Mouse (Mus musculus) kidney, postnatal 0 days (tissue): ENCODE results near the gene Iqck. TPM values are rescaled to one million over a fixed set of nuclear protein-coding genes. Genes with fewer than 3 reads are reported as not detected.
A peak's percentile ranks its signal among the peaks of the same experiment; 100 is the strongest.

Experiments
- ATAC-seq: fragments of 200-750 bp; cut with Nextera tagmentation; replicated peaks from 2 replicates; pipeline ENCODE4 v1.8.0; 2017; ENCODE audit warnings: low read depth, moderate number of reproducible peaks, moderate TSS enrichment, moderate library complexity; ENCODE audit not compliant: low FRiP score
- DNase-seq: peaks from one replicate; pipeline ENCODE4 v3.0.0-alpha.2; 2016; ENCODE audit warnings: low spot score
- H3K27ac ChIP-seq: fragments of 300-500 bp; sonication (generic); 2 replicates; pipeline ENCODE4 v1.5.1; 2014; ENCODE audit warnings: mild to moderate bottlenecking
- H3K27me3 ChIP-seq: fragments of 300-500 bp; sonication (generic); 2 replicates; pipeline ENCODE4 v1.6.1; 2014; ENCODE audit warnings: low read length, mixed read lengths; ENCODE audit not compliant: insufficient read depth
- H3K36me3 ChIP-seq: fragments of 300-500 bp; sonication (generic); 2 replicates; pipeline ENCODE4 v1.6.1; 2014; ENCODE audit warnings: low read length, mixed read lengths; ENCODE audit not compliant: insufficient read depth
- H3K4me1 ChIP-seq: fragments of 300-500 bp; sonication (generic); replicated peaks from 2 replicates; pipeline ENCODE4 v1.6.1; 2014; ENCODE audit warnings: antibody characterized with exemption, low read length, mixed read lengths; ENCODE audit not compliant: insufficient read depth
- H3K4me2 ChIP-seq: fragments of 300-500 bp; sonication (generic); 2 replicates; pipeline ENCODE4 v1.6.1; 2014; ENCODE audit warnings: mild to moderate bottlenecking, low read length, moderate library complexity, mixed read lengths
- H3K4me3 ChIP-seq: fragments of 300-500 bp; sonication (generic); replicated peaks from 2 replicates; pipeline ENCODE4 v1.5.1; 2014; ENCODE audit warnings: low read depth, low read length
- H3K9ac ChIP-seq: fragments of 300-500 bp; sonication (generic); 2 replicates; pipeline ENCODE4 v1.6.1; 2014; ENCODE audit warnings: low read depth, low read length
- H3K9me3 ChIP-seq: fragments of 300-500 bp; sonication (generic); replicated peaks from 2 replicates; pipeline ENCODE4 v1.6.1; 2016; ENCODE audit warnings: low read length, inconsistent platforms, mixed read lengths
- CTCF ChIP-seq: IDR thresholded peaks from 2 replicates; pipeline ENCODE4 v1.5.1; 2016; ENCODE audit warnings: antibody characterized with exemption, low read depth, mild to moderate bottlenecking, moderate library complexity
- WGBS: fragments of 180-500 bp; shearing (Covaris S2); extraction: QIAGEN DNeasy Blood & Tissue Kit; methylation state at CpG from one replicate; pipeline ENCODE4 v1.1.7; 2014; 5-methylcytosine and 5-hydroxymethylcytosine counted together
- polyA plus RNA-seq: library from polyadenylated mRNA; unstranded; fragments of >200 nt; fragmentation: Nextera tagmentation; extraction: Ambion mirVana; gene quantifications from 2 replicates; pipeline ENCODE4 v1.2.1, GENCODE M21; 2015

Gene Iqck
- polyA plus RNA-seq, 1 experiment from 2014 or later, result 2.9 TPM

DNA sequence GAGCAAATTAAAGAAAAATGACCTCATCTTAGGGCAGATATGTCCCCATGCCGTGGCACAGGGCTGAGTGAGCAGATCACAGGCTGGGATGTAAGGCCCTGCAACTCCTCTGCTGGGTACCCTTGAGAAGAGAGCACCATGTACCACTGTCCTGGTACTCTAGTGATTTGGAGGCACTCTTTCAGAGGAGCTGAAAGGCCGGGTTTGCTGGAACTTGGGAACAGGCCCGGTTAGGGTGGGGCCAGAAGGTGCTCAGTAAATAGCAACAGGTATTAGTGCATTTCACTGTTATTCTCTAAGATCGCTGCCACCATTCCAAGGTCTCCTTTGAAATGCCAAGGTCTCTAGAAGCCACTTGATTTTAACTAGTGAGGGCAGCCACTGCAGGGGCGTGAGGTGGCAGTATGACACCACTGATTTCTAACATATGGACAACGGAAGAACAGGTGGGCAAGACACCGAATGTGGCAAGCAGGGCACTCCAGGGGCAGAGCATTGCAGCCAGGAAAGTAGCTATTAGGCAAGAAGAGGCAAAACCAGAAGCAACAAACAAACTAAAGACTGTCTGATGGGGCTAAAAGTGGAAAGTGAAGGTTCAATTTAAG lies 59.1 kb downstream of the Iqck start:
- Histone ChIP-seq H3K27ac (no peak overlapping the region), H3K9me3 (no peaks in the 10 kb centered on the region), H3K4me3 (no peak overlapping the region), H3K4me1 (0 out of 2 replicates have a peak, but pooled peaks cover 5% of the 10 kb centered on the region), H3K4me2 (no peak overlapping the region), H3K9ac (no peak overlapping the region), H3K27me3 (no peaks in the 10 kb centered on the region), H3K36me3 (no peaks in the 10 kb centered on the region)
- no peak for ATAC-seq
- no peak for DNase-seq
- no peak for TF ChIP-seq CTCF
- WGBS, result 84% methylated on average over 7 of the region's 7 CpGs

DNA sequence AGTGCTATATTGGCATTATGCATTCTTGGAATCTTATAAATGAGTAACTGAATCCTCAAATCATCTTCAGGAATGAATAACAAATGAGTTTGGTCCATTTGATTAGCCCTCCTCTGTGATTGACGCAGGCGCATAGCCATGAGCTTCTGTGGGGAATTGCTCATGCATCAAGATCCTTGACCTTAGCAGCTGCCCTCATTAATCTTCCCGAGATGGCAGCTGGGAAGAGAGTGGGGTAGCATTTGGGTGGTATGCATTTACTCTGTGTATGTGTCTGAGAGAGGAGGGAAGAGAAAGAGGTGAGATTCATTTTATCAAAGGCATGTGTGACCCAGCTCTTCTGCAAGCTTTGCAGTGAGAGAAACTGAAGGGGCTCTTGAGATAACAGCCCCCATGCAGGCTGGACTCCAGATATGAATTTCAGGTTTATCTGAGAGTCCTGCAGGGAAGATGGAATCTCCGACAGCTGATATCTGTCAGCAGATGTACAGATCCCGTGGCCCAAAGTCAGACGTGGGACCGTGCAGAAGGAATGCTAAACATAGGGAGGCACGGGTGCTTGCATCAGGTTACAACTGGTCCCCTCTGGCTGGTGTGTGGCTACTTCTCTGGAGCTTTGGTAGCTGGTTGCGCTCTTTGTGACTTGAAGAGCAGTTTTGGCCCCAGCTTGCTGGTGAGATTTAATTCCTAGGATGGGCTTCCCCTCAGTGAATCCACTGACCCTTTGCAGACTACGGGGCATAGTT lies 63.9 kb downstream of the Iqck start:
- no peaks in the 10 kb centered on the region for H3K9me3 ChIP-seq
- no peaks in the 10 kb centered on the region for H3K27me3 ChIP-seq
- no peak for TF ChIP-seq CTCF
- H3K4me3 ChIP-seq, result no peak overlapping the region
- no peak overlapping the region for H3K27ac ChIP-seq
- H3K4me2 ChIP-seq, result no peak overlapping the region
- no peaks in the 10 kb centered on the region for H3K36me3 ChIP-seq
- ATAC-seq, result no peak
- no peak overlapping the region for H3K9ac ChIP-seq
- H3K4me1 ChIP-seq, result 0 out of 2 replicates have a peak, but pooled peaks cover 5% of the 10 kb centered on the region
- WGBS, result 40% methylated on average over 10 of the region's 10 CpGs
- no peak for DNase-seq

- no peaks in the 10 kb centered on the region for H3K36me3 ChIP-seq
- H3K4me1 ChIP-seq, result 0 out of 2 replicates have a peak, but pooled peaks cover 5% of the 10 kb centered on the region
- H3K4me2 ChIP-seq, result no peak overlapping the region
- no peak for TF ChIP-seq CTCF
- no peaks in the 10 kb centered on the region for H3K9me3 ChIP-seq
- no peaks in the 10 kb centered on the region for H3K27me3 ChIP-seq
- peak; percentile 35 for DNase-seq
- 59% methylated on average over 4 of the region's 4 CpGs for WGBS
- no peak overlapping the region for H3K27ac ChIP-seq
- no peak for ATAC-seq
- H3K4me3 ChIP-seq, result no peak overlapping the region
- H3K9ac ChIP-seq, result no peak overlapping the region
Measured at GRCm38 (mm10) chr7:118922441-118923202, 67.1 kb downstream of the Iqck start.

DNA sequence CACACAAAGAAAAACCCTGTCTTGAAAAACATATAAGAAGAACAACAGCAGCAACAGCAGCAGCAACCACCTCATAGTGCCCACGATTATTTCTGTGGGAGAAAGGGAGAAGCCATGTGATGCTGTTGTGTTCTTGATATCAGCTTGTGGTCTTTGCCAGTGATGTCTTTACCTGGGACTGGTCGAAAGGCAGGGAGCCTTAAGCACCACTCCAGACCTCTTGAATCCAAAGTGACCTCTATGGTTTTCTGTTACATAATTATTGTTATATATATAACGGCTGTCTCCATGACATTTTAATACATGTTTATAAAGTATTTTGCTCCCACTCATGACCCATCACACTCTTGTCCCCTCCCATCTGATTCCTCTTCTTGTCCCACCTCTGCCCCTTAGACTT lies 70.0 kb downstream of the Iqck start:
- Histone ChIP-seq H3K4me3 (no peak overlapping the region), H3K27ac (no peak overlapping the region), H3K4me1 (no peaks in the 10 kb centered on the region), H3K9me3 (no peaks in the 10 kb centered on the region), H3K36me3 (no peaks in the 10 kb centered on the region), H3K9ac (no peak overlapping the region), H3K4me2 (no peak overlapping the region), H3K27me3 (no peaks in the 10 kb centered on the region)
- no peak for TF ChIP-seq CTCF
- 86% methylated on average over 3 of the region's 3 CpGs for WGBS
- ATAC-seq, result no peak
- DNase-seq, result no peak

GRCm38 (mm10) chr7:118926516-118927260 lies 71.1 kb downstream of the Iqck start:
- H3K27me3 ChIP-seq, result no peaks in the 10 kb centered on the region
- H3K9me3 ChIP-seq, result no peaks in the 10 kb centered on the region
- H3K36me3 ChIP-seq, result no peaks in the 10 kb centered on the region
- no peak overlapping the region for H3K27ac ChIP-seq
- H3K4me2 ChIP-seq, result no peak overlapping the region
- no peak for ATAC-seq
- DNase-seq, result no peak
- H3K4me3 ChIP-seq, result no peak overlapping the region
- no peaks in the 10 kb centered on the region for H3K4me1 ChIP-seq
- no peak for TF ChIP-seq CTCF
- no peak overlapping the region for H3K9ac ChIP-seq
- WGBS, result 91% methylated on average over 6 of the region's 6 CpGs

DNA sequence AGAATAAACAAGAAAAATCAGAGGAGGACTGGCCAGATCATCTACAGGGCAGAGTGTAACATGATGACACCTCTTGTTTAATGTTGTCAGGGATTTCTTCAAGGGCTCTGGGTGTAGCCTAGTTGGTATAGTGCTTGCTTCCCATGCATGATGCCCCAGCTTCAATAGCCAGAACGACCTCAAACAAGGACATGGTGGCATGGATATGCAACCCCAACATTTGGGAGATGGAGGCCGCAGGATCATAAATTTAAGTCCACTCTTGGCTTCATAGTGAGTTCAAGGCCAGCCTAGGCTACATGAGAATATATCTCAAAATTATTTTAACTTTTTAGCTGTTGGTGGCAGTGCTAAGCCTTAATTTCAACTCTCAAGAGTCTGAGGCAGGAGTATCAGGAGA lies 71.7 kb downstream of the Iqck start:
- WGBS, result 89% methylated on average over 2 of the region's 2 CpGs
- H3K4me2 ChIP-seq, result no peak overlapping the region
- no peak overlapping the region for H3K27ac ChIP-seq
- no peak for ATAC-seq
- TF ChIP-seq CTCF, result no peak
- H3K9ac ChIP-seq, result no peak overlapping the region
- DNase-seq, result no peak
- H3K27me3 ChIP-seq, result no peaks in the 10 kb centered on the region
- no peaks in the 10 kb centered on the region for H3K4me1 ChIP-seq
- H3K36me3 ChIP-seq, result no peaks in the 10 kb centered on the region
- H3K9me3 ChIP-seq, result no peaks in the 10 kb centered on the region
- no peak overlapping the region for H3K4me3 ChIP-seq
